8 mouse cellular contexts compared by ENCODE assay signal in genomic region chr16:17529981-17530586, GRCm38 (mm10). TPM values are rescaled to one million over a fixed set of nuclear protein-coding genes. Genes with fewer than 3 reads are reported as not detected.
DNase-seq lines count a peak whose midpoint lies in the region; ATAC-seq and TF ChIP-seq lines count a peak whose summit lies in the region.

No protein-coding gene starts in this region.

- H3K27me3 ChIP-seq in E14TG2a.4 (ENCODE audit: insufficient read depth, low read length): no peaks in the 10 kb centered on the region; the same call in 1 of the 2 replicates
- no peaks in the 10 kb centered on the region for H3K27me3 ChIP-seq in heart, embryonic 14.5 days (ENCODE audit: control insufficient read depth, insufficient read depth, low read length)
- no peaks in the 10 kb centered on the region for H3K27me3 ChIP-seq in limb, embryonic 15.5 days
- no peaks in the 10 kb centered on the region for H3K27me3 ChIP-seq in neural tube, embryonic 15.5 days (replicated peaks)

- H3K4me2 ChIP-seq in heart, embryonic 14.5 days (ENCODE audit: low read length): peak overlapping the region; percentile 94
- H3K4me2 ChIP-seq in limb, embryonic 15.5 days: peak overlapping the region; percentile 74
- H3K4me2 ChIP-seq in neural tube, embryonic 15.5 days: peak overlapping the region; percentile 95

- 14% methylated on average over 17 of the region's 17 CpGs for WGBS in heart, embryonic 14.5 days
- 11% methylated on average over 17 of the region's 17 CpGs for WGBS in limb, embryonic 15.5 days
- 20% methylated on average over 17 of the region's 17 CpGs for whole genome bisulfite sequencing in neural tube, embryonic 15.5 days

- no peaks in the 10 kb centered on the region for H3K9me3 ChIP-seq in E14TG2a.4 (ENCODE audit: low read length)
- H3K9me3 ChIP-seq in heart, embryonic 14.5 days (ENCODE audit: control insufficient read depth, low read length): no peaks in the 10 kb centered on the region
- no peaks in the 10 kb centered on the region for H3K9me3 ChIP-seq in limb, embryonic 15.5 days
- no peaks in the 10 kb centered on the region for H3K9me3 ChIP-seq in neural tube, embryonic 15.5 days (replicated peaks)

- peak overlapping the region; percentile 87 for H3K4me3 ChIP-seq in E14TG2a.4 (replicated peaks; ENCODE audit: low read length)
- H3K4me3 ChIP-seq in heart, embryonic 14.5 days (ENCODE audit: control insufficient read depth in 1 of 2, insufficient read depth in 1 of 2, low read depth in 1 of 2, low read length in 2 of 2): peak overlapping the region; percentile 55 to 77
- H3K4me3 ChIP-seq in limb, embryonic 15.5 days: peak overlapping the region; percentile 72
- peak overlapping the region; percentile 65 for H3K4me3 ChIP-seq in neural tube, embryonic 15.5 days (replicated peaks)

- no peak for TF ChIP-seq CTCF in E14TG2a.4 (conservative IDR thresholded peaks at IDR 0.05; ENCODE audit: low read length)

- H3K4me1 ChIP-seq in E14TG2a.4 (replicated peaks; ENCODE audit: low read depth, low read length): peaks cover 52% of the 10 kb centered on the region
- peaks cover 5 to 10% of the 10 kb centered on the region in 2 experiments for H3K4me1 ChIP-seq in heart, embryonic 14.5 days (ENCODE audit: control insufficient read depth in 2 of 2, insufficient read depth in 2 of 2, low read length in 2 of 2)
- peaks cover 18% of the 10 kb centered on the region for H3K4me1 ChIP-seq in limb, embryonic 15.5 days
- H3K4me1 ChIP-seq in neural tube, embryonic 15.5 days: peaks cover 29% of the 10 kb centered on the region

- peak overlapping the region; percentile 84 to 89 for H3K27ac ChIP-seq in heart, embryonic 14.5 days (replicated peaks in 1 of 2; ENCODE audit: control insufficient read depth in 1 of 2, insufficient read depth in 1 of 2, low read depth in 2 of 2, low read length in 2 of 2)
- H3K27ac ChIP-seq in limb, embryonic 15.5 days: peak overlapping the region; percentile 98
- peak overlapping the region; percentile 99 for H3K27ac ChIP-seq in neural tube, embryonic 15.5 days (replicated peaks)

- peak overlapping the region; percentile 90 for H3K9ac ChIP-seq in heart, embryonic 14.5 days (ENCODE audit: low read length)
- peak overlapping the region; percentile 77 for H3K9ac ChIP-seq in limb, embryonic 15.5 days
- peak overlapping the region; percentile 73 for H3K9ac ChIP-seq in neural tube, embryonic 15.5 days (replicated peaks)

- ATAC-seq in heart, embryonic 14.5 days (ENCODE audit: insufficient number of reproducible peaks, insufficient read depth, low FRiP score, low read depth): no peak
- no peak for ATAC-seq in limb, embryonic 15.5 days (ENCODE audit: insufficient number of reproducible peaks, low FRiP score, low TSS enrichment, low read depth)
- ATAC-seq in neural tube, embryonic 15.5 days (ENCODE audit: low FRiP score): peak; percentile 8; the same call in 1 of the 2 replicates

- DNase-seq in cerebellum, adult 9-11 months: peak; percentile 61
- no peak for DNase-seq in cerebellum, postnatal 10 days
- no peak for DNase-seq in left cerebral cortex, adult 9 months (ENCODE audit: low spot score in 2 of 2)
- no peak for DNase-seq in spleen, postnatal 10 days (ENCODE audit: low spot score in 2 of 2)

- peaks cover 39% of the 10 kb centered on the region for H3K36me3 ChIP-seq in E14TG2a.4 (ENCODE audit: insufficient read depth, low read length)
- H3K36me3 ChIP-seq in heart, embryonic 14.5 days (ENCODE audit: control insufficient read depth, insufficient read depth, low read length): peaks cover 41% of the 10 kb centered on the region
- peaks cover 42% of the 10 kb centered on the region for H3K36me3 ChIP-seq in limb, embryonic 15.5 days
- peaks cover 41% of the 10 kb centered on the region for H3K36me3 ChIP-seq in neural tube, embryonic 15.5 days

RNA-seq across cellular contexts. Expression of gene Thap7, which starts 0.9 kb away (rescaled TPM):
- 26.2 and 27.1 TPM in 2 replicates for polyA plus RNA-seq in heart, embryonic 14.5 days (2014; fragmentation: Nextera tagmentation; extraction: Ambion mirVana)
- 63.2 and 72.4 TPM in 2 replicates for polyA plus RNA-seq in limb, embryonic 15.5 days (2015; fragmentation: Nextera tagmentation; extraction: Ambion mirVana)
- polyA plus RNA-seq in neural tube, embryonic 15.5 days (2015; fragmentation: Nextera tagmentation; extraction: Ambion mirVana): 58.1 and 60.8 TPM in 2 replicates

RNA-seq across cellular contexts. Expression of gene Lztr1, which starts 21.6 kb away (rescaled TPM):
- 47.8 and 48.6 TPM in 2 replicates for polyA plus RNA-seq in heart, embryonic 14.5 days (2014; fragmentation: Nextera tagmentation; extraction: Ambion mirVana)
- polyA plus RNA-seq in limb, embryonic 15.5 days (2015; fragmentation: Nextera tagmentation; extraction: Ambion mirVana): 84.2 and 97.8 TPM in 2 replicates
- polyA plus RNA-seq in neural tube, embryonic 15.5 days (2015; fragmentation: Nextera tagmentation; extraction: Ambion mirVana): 118 and 129 TPM in 2 replicates

RNA-seq across cellular contexts. Expression of gene Lrrc74b, which starts 31.0 kb away (rescaled TPM):
- polyA plus RNA-seq in heart, embryonic 14.5 days (2014; fragmentation: Nextera tagmentation; extraction: Ambion mirVana): 0.20 and 0.22 TPM in 2 replicates
- polyA plus RNA-seq in limb, embryonic 15.5 days (2015; fragmentation: Nextera tagmentation; extraction: Ambion mirVana): 0.25 TPM in 1 of 2 replicates, not detected in the other
- polyA plus RNA-seq in neural tube, embryonic 15.5 days (2015; fragmentation: Nextera tagmentation; extraction: Ambion mirVana): 0.98 and 1.3 TPM in 2 replicates

RNA-seq across cellular contexts. Expression of gene P2rx6, which starts 31.6 kb away (rescaled TPM):
- polyA plus RNA-seq in heart, embryonic 14.5 days (2014; fragmentation: Nextera tagmentation; extraction: Ambion mirVana): 0.65 and 0.67 TPM in 2 replicates
- polyA plus RNA-seq in limb, embryonic 15.5 days (2015; fragmentation: Nextera tagmentation; extraction: Ambion mirVana): 0.99 and 1.8 TPM in 2 replicates
- 2.6 and 2.8 TPM in 2 replicates for polyA plus RNA-seq in neural tube, embryonic 15.5 days (2015; fragmentation: Nextera tagmentation; extraction: Ambion mirVana)

RNA-seq across cellular contexts. Expression of gene Aifm3, which starts 40.7 kb away (rescaled TPM):
- polyA plus RNA-seq in heart, embryonic 14.5 days (2014; fragmentation: Nextera tagmentation; extraction: Ambion mirVana): 0.89 and 1.6 TPM in 2 replicates
- polyA plus RNA-seq in limb, embryonic 15.5 days (2015; fragmentation: Nextera tagmentation; extraction: Ambion mirVana): 0.36 and 2.7 TPM in 2 replicates
- 3.4 and 4.8 TPM in 2 replicates for polyA plus RNA-seq in neural tube, embryonic 15.5 days (2015; fragmentation: Nextera tagmentation; extraction: Ambion mirVana)
